Mouse (Mus musculus): Measurements from ENCODE around the gene Ralbp1. TPM values are rescaled to one million over a fixed set of nuclear protein-coding genes. Genes with fewer than 3 reads are reported as not detected.
A peak's percentile ranks its signal among the peaks of the same experiment; 100 is the strongest.

The Ralbp1 gene
- polyA plus RNA-seq, 1 experiment from 2014 or later, result 47.9 TPM

- H3K36me3 ChIP-seq, result peaks cover 23% of the 10 kb centered on the region
- H3K9me3 ChIP-seq, result no peaks in the 10 kb centered on the region
- no peak overlapping the region for H3K27ac ChIP-seq (replicated peaks)
- H3K4me3 ChIP-seq, result no peak overlapping the region
- no peak for ATAC-seq (ENCODE audit: low FRiP score, low read depth)
- H3K4me1 ChIP-seq, result peaks cover 14% of the 10 kb centered on the region
- no peak overlapping the region for H3K4me2 ChIP-seq (replicated peaks)
- 94% methylated on average over 5 of the region's 5 CpGs for WGBS
- no peak overlapping the region for H3K9ac ChIP-seq (replicated peaks)
- H3K27me3 ChIP-seq, result no peaks in the 10 kb centered on the region
Measured at GRCm38 (mm10) chr17:65867996-65868395, 17.6 kb downstream of the Ralbp1 start.

DNA sequence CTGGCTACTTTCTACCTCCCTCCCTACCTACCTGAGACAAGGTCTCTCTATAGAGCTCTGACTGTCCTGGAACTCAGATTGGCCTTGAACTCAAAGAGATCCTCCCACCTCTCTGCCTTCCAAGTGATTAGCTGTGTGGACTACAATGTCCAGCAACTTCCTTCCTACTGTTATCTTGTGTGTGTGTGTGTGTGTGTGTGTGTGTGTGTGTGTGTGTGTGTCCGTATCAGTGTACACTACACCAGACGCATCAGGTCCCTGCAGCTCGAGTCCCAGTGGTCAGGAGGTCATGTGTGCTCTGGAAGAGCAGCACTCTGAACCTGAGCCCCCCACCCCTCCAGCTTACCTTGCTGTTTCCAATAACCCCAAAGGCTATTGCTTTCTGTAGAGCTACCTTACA is 19.4 kb downstream of the Ralbp1 start:
- Histone ChIP-seq H3K27ac (replicated peaks) (no peak overlapping the region), H3K9me3 (no peaks in the 10 kb centered on the region), H3K27me3 (no peaks in the 10 kb centered on the region), H3K4me1 (no peaks in the 10 kb centered on the region), H3K36me3 (peaks cover 24% of the 10 kb centered on the region), H3K9ac (replicated peaks) (no peak overlapping the region), H3K4me2 (replicated peaks) (no peak overlapping the region), H3K4me3 (no peak overlapping the region)
- ATAC-seq (ENCODE audit: low FRiP score, low read depth), result no peak
- WGBS, result 82% methylated on average over 3 of the region's 3 CpGs

DNA sequence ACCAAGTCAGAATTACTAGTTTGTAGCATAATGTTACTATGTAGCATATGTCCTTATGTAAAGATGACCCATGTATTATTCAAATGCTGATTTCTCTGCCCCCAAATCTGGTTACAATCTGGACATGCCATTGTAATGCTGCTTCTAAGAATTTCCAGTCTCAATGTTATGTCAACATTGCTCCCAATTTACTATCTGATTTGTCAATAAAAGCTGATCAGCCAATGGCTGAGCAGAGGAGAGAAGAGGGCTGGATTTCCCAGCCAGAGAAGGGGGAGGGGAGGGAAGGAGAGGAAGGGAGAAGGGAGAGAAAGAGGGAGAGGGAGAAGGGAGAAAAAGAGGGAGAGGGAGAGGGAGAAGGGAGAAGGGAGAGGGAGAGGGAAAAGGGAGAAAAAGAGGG is 20.3 kb downstream of the Ralbp1 start:
- Histone ChIP-seq H3K4me1 (no peaks in the 10 kb centered on the region), H3K27me3 (no peaks in the 10 kb centered on the region), H3K27ac (replicated peaks) (no peak overlapping the region)

DNA sequence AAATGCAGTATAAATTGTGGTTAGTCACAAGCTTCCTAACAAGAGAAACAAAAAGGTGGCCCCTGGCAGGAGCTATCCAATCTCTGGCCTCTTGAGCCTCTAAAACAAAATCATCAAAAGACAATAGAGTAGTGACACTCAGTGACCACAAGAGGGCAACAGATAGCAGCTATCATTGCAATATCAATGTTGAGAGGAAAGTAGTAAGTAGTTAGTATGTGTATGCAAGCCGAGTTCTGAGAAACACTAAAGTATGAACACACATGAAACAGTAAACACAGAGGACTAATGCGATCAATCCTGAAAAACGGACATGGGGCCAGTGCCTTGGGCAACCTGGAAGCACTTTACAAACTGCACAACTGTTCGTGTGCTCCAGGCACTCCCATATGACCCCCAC is 20.9 kb downstream of the Ralbp1 start:
- Histone ChIP-seq H3K4me2 (replicated peaks) (no peak overlapping the region), H3K36me3 (peaks cover 29% of the 10 kb centered on the region)
- peak; percentile 38; the same call in 1 of the 2 replicates for ATAC-seq (ENCODE audit: low FRiP score, low read depth)

More for the DNA sequence above, 20.3 kb downstream of the Ralbp1 start:
- no peak overlapping the region for H3K9ac ChIP-seq (replicated peaks)
- peaks cover 29% of the 10 kb centered on the region for H3K36me3 ChIP-seq
- no peaks in the 10 kb centered on the region for H3K9me3 ChIP-seq
- ATAC-seq (ENCODE audit: low FRiP score, low read depth), result no peak
- H3K4me3 ChIP-seq, result no peak overlapping the region
- no peak overlapping the region for H3K4me2 ChIP-seq (replicated peaks)

GRCm38 (mm10) chr17:65863830-65864229 is 21.8 kb downstream of the Ralbp1 start:
- Histone ChIP-seq H3K36me3 (peaks cover 34% of the 10 kb centered on the region), H3K9ac (replicated peaks) (no peak overlapping the region), H3K4me1 (no peaks in the 10 kb centered on the region), H3K4me3 (no peak overlapping the region), H3K27me3 (no peaks in the 10 kb centered on the region), H3K9me3 (no peaks in the 10 kb centered on the region), H3K27ac (replicated peaks) (no peak overlapping the region), H3K4me2 (replicated peaks) (no peak overlapping the region)
- WGBS, result 94% methylated on average over 12 of the region's 12 CpGs
- no peak for ATAC-seq (ENCODE audit: low FRiP score, low read depth)

More for the DNA sequence above, 20.9 kb downstream of the Ralbp1 start:
- no peaks in the 10 kb centered on the region for H3K9me3 ChIP-seq
- no peak overlapping the region for H3K27ac ChIP-seq (replicated peaks)
- no peak overlapping the region for H3K9ac ChIP-seq (replicated peaks)
- no peaks in the 10 kb centered on the region for H3K4me1 ChIP-seq
- H3K4me3 ChIP-seq, result no peak overlapping the region
- H3K27me3 ChIP-seq, result no peaks in the 10 kb centered on the region
- 42% methylated on average over 4 of the region's 4 CpGs for WGBS

- no peaks in the 10 kb centered on the region for H3K9me3 ChIP-seq
- ATAC-seq (ENCODE audit: low FRiP score, low read depth), result no peak
- no peak overlapping the region for H3K9ac ChIP-seq (replicated peaks)
- no peak overlapping the region for H3K27ac ChIP-seq (replicated peaks)
- no peaks in the 10 kb centered on the region for H3K4me1 ChIP-seq
- H3K36me3 ChIP-seq, result peaks cover 45% of the 10 kb centered on the region
- no peak overlapping the region for H3K4me2 ChIP-seq (replicated peaks)
- no peaks in the 10 kb centered on the region for H3K27me3 ChIP-seq
- H3K4me3 ChIP-seq, result no peak overlapping the region
- WGBS, result 58% methylated on average over 4 of the region's 4 CpGs
Measured at GRCm38 (mm10) chr17:65862579-65862978, 23.0 kb downstream of the Ralbp1 start.

- Histone ChIP-seq H3K36me3 (peaks cover 52% of the 10 kb centered on the region), H3K4me1 (no peaks in the 10 kb centered on the region), H3K4me2 (replicated peaks) (no peak overlapping the region), H3K27ac (replicated peaks) (no peak overlapping the region), H3K27me3 (no peaks in the 10 kb centered on the region), H3K9me3 (no peaks in the 10 kb centered on the region), H3K9ac (replicated peaks) (no peak overlapping the region), H3K4me3 (no peak overlapping the region)
- WGBS, result 89% methylated on average over 4 of the region's 4 CpGs
- no peak for ATAC-seq (ENCODE audit: low FRiP score, low read depth)
Measured at GRCm38 (mm10) chr17:65857617-65858016, 28.0 kb downstream of the Ralbp1 start.

DNA sequence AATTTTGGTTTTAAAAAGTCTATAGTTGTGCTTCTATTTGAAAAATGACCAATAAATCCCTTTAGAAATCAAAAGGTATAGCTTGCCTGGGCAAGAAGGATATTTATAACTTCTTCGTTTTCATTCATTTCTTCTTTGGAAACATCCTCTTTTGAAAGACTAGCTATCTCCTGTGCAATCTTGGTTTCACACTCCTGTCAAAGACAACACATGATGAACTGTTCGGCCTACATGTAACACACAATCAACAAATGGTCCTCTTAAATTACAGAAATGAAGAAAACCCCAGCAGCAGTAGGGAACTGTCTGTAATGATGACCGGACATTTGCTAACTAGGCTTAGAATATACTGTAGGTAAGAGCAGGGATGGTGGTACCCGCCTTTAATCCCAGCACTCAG is 31.6 kb downstream of the Ralbp1 start:
- Histone ChIP-seq H3K9me3 (no peaks in the 10 kb centered on the region), H3K27ac (replicated peaks) (no peak overlapping the region), H3K4me3 (no peak overlapping the region), H3K4me2 (replicated peaks) (no peak overlapping the region), H3K4me1 (no peaks in the 10 kb centered on the region), H3K36me3 (peaks cover 77% of the 10 kb centered on the region), H3K27me3 (no peaks in the 10 kb centered on the region), H3K9ac (replicated peaks) (no peak overlapping the region)
- 93% methylated on average over 4 of the region's 4 CpGs for WGBS
- no peak for ATAC-seq (ENCODE audit: low FRiP score, low read depth)

DNA sequence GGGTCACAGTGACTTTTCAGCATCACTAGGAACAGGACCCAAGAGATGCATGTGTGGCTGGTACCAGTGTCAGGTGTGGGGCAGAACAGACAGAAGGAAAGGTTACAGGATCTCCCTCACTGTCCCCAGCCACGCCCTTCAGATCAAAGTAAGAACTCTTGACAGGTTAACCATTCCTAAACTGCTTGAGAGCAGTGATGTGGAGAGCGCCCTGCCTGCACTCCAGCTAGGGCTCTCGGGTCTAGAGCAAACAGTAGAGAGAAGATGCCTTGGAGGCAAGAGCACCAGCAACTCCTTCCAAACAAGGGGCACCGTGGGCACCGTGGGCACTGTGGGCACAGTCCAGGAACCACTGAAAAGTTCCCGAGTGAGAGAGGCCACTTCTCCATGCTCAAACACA is 32.3 kb downstream of the Ralbp1 start:
- ATAC-seq (ENCODE audit: low FRiP score, low read depth), result no peak
- 94% methylated on average over 6 of the region's 6 CpGs for WGBS

DNA sequence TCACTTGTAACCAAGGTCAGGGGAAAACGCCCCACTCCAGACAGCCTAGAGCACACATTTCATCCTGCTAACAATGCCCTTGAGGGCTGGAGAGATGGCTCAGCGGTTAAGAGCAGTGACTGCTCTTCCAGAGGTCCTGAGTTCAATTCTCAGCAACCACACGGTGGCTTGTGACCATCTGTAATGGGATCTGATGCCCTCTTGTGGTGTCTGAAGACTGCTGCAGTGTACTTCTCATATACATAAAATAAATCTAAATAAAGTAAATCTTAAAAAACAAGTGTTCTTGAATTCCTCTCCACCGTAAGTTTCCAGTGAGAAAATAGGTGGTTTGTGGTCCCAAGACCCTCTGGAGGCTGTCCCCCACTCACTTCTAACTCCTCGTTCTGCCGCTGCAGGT is 33.8 kb downstream of the Ralbp1 start:
- Histone ChIP-seq H3K4me3 (no peak overlapping the region), H3K27ac (replicated peaks) (no peak overlapping the region), H3K27me3 (no peaks in the 10 kb centered on the region), H3K4me2 (replicated peaks) (no peak overlapping the region), H3K36me3 (peaks cover 71% of the 10 kb centered on the region), H3K9ac (replicated peaks) (no peak overlapping the region), H3K4me1 (0 out of 2 replicates have a peak, but pooled peaks cover 5% of the 10 kb centered on the region), H3K9me3 (no peaks in the 10 kb centered on the region)
- WGBS, result 91% methylated on average over 6 of the region's 6 CpGs
- no peak for ATAC-seq (ENCODE audit: low FRiP score, low read depth)

More for the DNA sequence above, 32.3 kb downstream of the Ralbp1 start:
- no peaks in the 10 kb centered on the region for H3K4me1 ChIP-seq
- H3K4me2 ChIP-seq (replicated peaks), result no peak overlapping the region
- no peak overlapping the region for H3K4me3 ChIP-seq
- H3K9me3 ChIP-seq, result no peaks in the 10 kb centered on the region
- H3K9ac ChIP-seq (replicated peaks), result no peak overlapping the region
- no peaks in the 10 kb centered on the region for H3K27me3 ChIP-seq
- no peak overlapping the region for H3K27ac ChIP-seq (replicated peaks)
- peaks cover 76% of the 10 kb centered on the region for H3K36me3 ChIP-seq

- 93% methylated on average over 17 of the region's 17 CpGs for WGBS
- no peak overlapping the region for H3K27ac ChIP-seq (replicated peaks)
- H3K4me1 ChIP-seq, result 0 out of 2 replicates have a peak, but pooled peaks cover 5% of the 10 kb centered on the region
- no peak overlapping the region for H3K4me3 ChIP-seq
- no peak overlapping the region for H3K9ac ChIP-seq (replicated peaks)
- no peak for ATAC-seq (ENCODE audit: low FRiP score, low read depth)
- H3K27me3 ChIP-seq, result no peaks in the 10 kb centered on the region
- H3K9me3 ChIP-seq, result no peaks in the 10 kb centered on the region
- no peak overlapping the region for H3K4me2 ChIP-seq (replicated peaks)
- peaks cover 72% of the 10 kb centered on the region for H3K36me3 ChIP-seq
Measured at GRCm38 (mm10) chr17:65850487-65850886, 35.1 kb downstream of the Ralbp1 start.

- Histone ChIP-seq H3K27ac (replicated peaks) (0 out of 2 replicates have a peak overlapping the region, but pooled peaks have one; percentile 30), H3K4me1 (0 out of 2 replicates have a peak, but pooled peaks cover 5% of the 10 kb centered on the region), H3K27me3 (no peaks in the 10 kb centered on the region), H3K4me2 (replicated peaks) (no peak overlapping the region), H3K9me3 (no peaks in the 10 kb centered on the region), H3K4me3 (no peak overlapping the region), H3K36me3 (peaks cover 87% of the 10 kb centered on the region), H3K9ac (replicated peaks) (no peak overlapping the region)
- no peak for ATAC-seq (ENCODE audit: low FRiP score, low read depth)
- WGBS, result 78% methylated on average over 11 of the region's 11 CpGs
Measured at GRCm38 (mm10) chr17:65847694-65848449, 37.7 kb downstream of the Ralbp1 start.
